11 mouse cellular contexts compared by ENCODE assay signal in the genomic region with DNA sequence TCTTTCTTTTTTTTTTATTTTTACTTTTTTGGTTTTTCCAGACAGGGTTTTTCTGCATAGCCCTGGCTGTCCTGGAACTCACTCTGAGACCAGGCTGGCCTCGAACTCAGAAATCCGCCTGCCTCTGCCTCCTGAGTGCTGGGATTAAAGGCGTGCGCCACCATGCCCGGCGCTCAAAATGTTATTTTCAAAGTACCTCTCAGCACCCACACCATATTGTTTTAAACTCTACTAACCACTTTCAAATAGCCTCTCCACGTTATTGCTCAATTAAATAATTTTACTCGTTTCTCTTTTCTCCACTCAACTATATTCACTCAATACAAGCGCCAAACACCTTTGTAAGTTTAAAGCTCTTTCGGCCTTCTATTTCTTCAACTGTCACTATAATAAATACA. TPM values are rescaled to one million over a fixed set of nuclear protein-coding genes. Genes with fewer than 3 reads are reported as not detected.
DNase-seq lines count a peak whose midpoint lies in the region; ATAC-seq and TF ChIP-seq lines count a peak whose summit lies in the region.
"Not testable (repeated sequence)": the region's sequence is repeated elsewhere in the genome, so short reads cannot be mapped to it uniquely, and the experiment has no call there.
"Had no signal": no experiment of that assay in that cellular context is flagged by ENCODE, and none has a peak within 500 bp of the region (broad histone marks: within the 10 kb centered on the region; RNA-seq: fewer than 3 reads in every experiment).

No protein-coding gene starts in this region.

- TF ChIP-seq POLR2A in CH12.LX (IDR thresholded peaks at IDR 0.05; ENCODE audit: low read depth, low read length), result not testable (repeated sequence)

- peak overlapping the region; percentile 87 to 95 (median 95) for H3K4me3 ChIP-seq in CH12.LX (replicated peaks in 1 of 3; ENCODE audit: low read depth in 2 of 3, low read length in 2 of 3, poor library complexity in 1 of 3)
- peak overlapping the region; percentile 98 for H3K4me3 ChIP-seq in embryonic facial prominence, embryonic 11.5 days (ENCODE audit: low read depth, low read length)
- H3K4me3 ChIP-seq in forebrain, postnatal 0 days (ENCODE audit: low read depth, low read length), result peak overlapping the region; percentile 92
- H3K4me3 ChIP-seq in hindbrain, embryonic 12.5 days, result peak overlapping the region; percentile 95
- H3K4me3 ChIP-seq in kidney, postnatal 0 days (replicated peaks; ENCODE audit: low read depth, low read length), result peak overlapping the region; percentile 96
- peak overlapping the region; percentile 97 for H3K4me3 ChIP-seq in liver, embryonic 15.5 days (replicated peaks)
- H3K4me3 ChIP-seq in midbrain, embryonic 14.5 days (replicated peaks; ENCODE audit: low read depth, low read length), result peak overlapping the region; percentile 88
- H3K4me3 ChIP-seq in stomach, embryonic 15.5 days (replicated peaks), result peak overlapping the region; percentile 74

- H3K4me2 ChIP-seq in CH12.LX (ENCODE audit: insufficient read depth, low read depth, poor library complexity, severe bottlenecking), result peak overlapping the region; percentile 86
- peak overlapping the region; percentile 72 for H3K4me2 ChIP-seq in embryonic facial prominence, embryonic 11.5 days (ENCODE audit: low read depth, low read length)
- H3K4me2 ChIP-seq in forebrain, postnatal 0 days (ENCODE audit: low read depth), result peak overlapping the region; percentile 67
- peak overlapping the region; percentile 58 for H3K4me2 ChIP-seq in hindbrain, embryonic 12.5 days (replicated peaks)
- peak overlapping the region; percentile 77 for H3K4me2 ChIP-seq in kidney, postnatal 0 days (ENCODE audit: low read length)
- peak overlapping the region; percentile 88 for H3K4me2 ChIP-seq in liver, embryonic 15.5 days
- peak overlapping the region; percentile 73 for H3K4me2 ChIP-seq in midbrain, embryonic 14.5 days (ENCODE audit: low read length)
- H3K4me2 ChIP-seq in stomach, embryonic 15.5 days, result peak overlapping the region; percentile 60

- TF ChIP-seq CTCF in CH12.LX (conservative IDR thresholded peaks at IDR 0.05 in 1 of 2, IDR thresholded peaks at IDR 0.05 in 1 of 2; ENCODE audit: low read depth in 2 of 2, low read length in 2 of 2); forebrain, postnatal 0 days (IDR thresholded peaks at IDR 0.05; ENCODE audit: low read depth); kidney, postnatal 0 days (IDR thresholded peaks at IDR 0.05; ENCODE audit: low read depth): not testable (repeated sequence)

- H3K27ac ChIP-seq in CH12.LX (ENCODE audit: insufficient read depth, low read depth), result peak overlapping the region; percentile 96; the same call in 1 of the 2 replicates
- H3K27ac ChIP-seq in embryonic facial prominence, embryonic 11.5 days (replicated peaks; ENCODE audit: low read depth, low read length), result 0 out of 2 replicates have a peak overlapping the region, but pooled peaks have one; percentile 99
- H3K27ac ChIP-seq in forebrain, postnatal 0 days (ENCODE audit: low read depth, low read length), result peak overlapping the region; percentile 98
- peak overlapping the region; percentile 100 for H3K27ac ChIP-seq in hindbrain, embryonic 12.5 days
- H3K27ac ChIP-seq in kidney, postnatal 0 days, result peak overlapping the region; percentile 99
- H3K27ac ChIP-seq in liver, embryonic 15.5 days (replicated peaks), result peak overlapping the region; percentile 96
- peak overlapping the region; percentile 98 for H3K27ac ChIP-seq in midbrain, embryonic 14.5 days (replicated peaks; ENCODE audit: low read depth, low read length)
- peak overlapping the region; percentile 98 for H3K27ac ChIP-seq in stomach, embryonic 15.5 days

- ATAC-seq in embryonic facial prominence, embryonic 11.5 days (replicated peaks; ENCODE audit: insufficient number of reproducible peaks, low FRiP score, low TSS enrichment, low read depth); forebrain, postnatal 0 days; hindbrain, embryonic 12.5 days (ENCODE audit: low FRiP score); kidney, postnatal 0 days (replicated peaks; ENCODE audit: low FRiP score, low read depth); liver, embryonic 15.5 days (ENCODE audit: insufficient read depth); midbrain, embryonic 14.5 days (ENCODE audit: low FRiP score, low TSS enrichment); stomach, embryonic 15.5 days (ENCODE audit: insufficient read depth, low FRiP score, low read depth): not testable (repeated sequence)

- not testable (repeated sequence) for H3K36me3 ChIP-seq in CH12.LX (replicated peaks in 1 of 2; ENCODE audit: control insufficient read depth in 1 of 2, insufficient read depth in 1 of 2, low read length in 1 of 2); embryonic facial prominence, embryonic 11.5 days (replicated peaks; ENCODE audit: control insufficient read depth, insufficient read depth, low read depth, low read length); forebrain, postnatal 0 days (ENCODE audit: insufficient read depth); hindbrain, embryonic 12.5 days; kidney, postnatal 0 days (ENCODE audit: insufficient read depth, low read length); liver, embryonic 15.5 days (replicated peaks); midbrain, embryonic 14.5 days (ENCODE audit: control insufficient read depth, insufficient read depth, low read length); stomach, embryonic 15.5 days

- peaks cover 2 to 29% of the 10 kb centered on the region in 2 experiments; a peak in 3 of 4 replicates for H3K4me1 ChIP-seq in CH12.LX (ENCODE audit: control insufficient read depth in 1 of 2, insufficient read depth in 2 of 2)
- H3K4me1 ChIP-seq in embryonic facial prominence, embryonic 11.5 days (ENCODE audit: control insufficient read depth, insufficient read depth, low read length); kidney, postnatal 0 days (replicated peaks; ENCODE audit: insufficient read depth, low read length); stomach, embryonic 15.5 days: not testable (repeated sequence)
- H3K4me1 ChIP-seq in forebrain, postnatal 0 days (ENCODE audit: insufficient read depth), result peaks cover 11% of the 10 kb centered on the region; the same call in 1 of the 2 replicates
- H3K4me1 ChIP-seq in hindbrain, embryonic 12.5 days, result peaks cover 12% of the 10 kb centered on the region
- H3K4me1 ChIP-seq in liver, embryonic 15.5 days (replicated peaks), result peaks cover 33% of the 10 kb centered on the region
- peaks cover 15% of the 10 kb centered on the region for H3K4me1 ChIP-seq in midbrain, embryonic 14.5 days (ENCODE audit: control insufficient read depth, insufficient read depth, low read length)

- not testable (repeated sequence) for TF ChIP-seq RAD21 in CH12.LX (IDR thresholded peaks at IDR 0.05; ENCODE audit: low read depth, low read length)

- dilution Hi-C loops in CH12.LX (cut with MboI; ENCODE audit: extremely low pct_ligation_motif_present, extremely low pct_unique_long_range_greater_than_20kb, low sequenced_read_pairs), result not testable (repeated sequence)

- not testable (repeated sequence) for TF ChIP-seq EP300 in CH12.LX (IDR thresholded peaks at IDR 0.05; ENCODE audit: low read length)

- peak overlapping the region; percentile 69 for H3K9ac ChIP-seq in CH12.LX (ENCODE audit: insufficient read depth, low read depth)
- H3K9ac ChIP-seq in embryonic facial prominence, embryonic 11.5 days (replicated peaks; ENCODE audit: low read length), result peak overlapping the region; percentile 98
- peak overlapping the region; percentile 94 for H3K9ac ChIP-seq in forebrain, postnatal 0 days
- H3K9ac ChIP-seq in hindbrain, embryonic 12.5 days, result peak overlapping the region; percentile 97; the same call in 1 of the 2 replicates
- peak overlapping the region; percentile 94 for H3K9ac ChIP-seq in kidney, postnatal 0 days (ENCODE audit: low read depth, low read length)
- peak overlapping the region; percentile 98 for H3K9ac ChIP-seq in liver, embryonic 15.5 days
- H3K9ac ChIP-seq in midbrain, embryonic 14.5 days (replicated peaks; ENCODE audit: low read length), result peak overlapping the region; percentile 94
- H3K9ac ChIP-seq in stomach, embryonic 15.5 days, result peak overlapping the region; percentile 81; the same call in 1 of the 2 replicates

- in situ Hi-C loops in CH12.LX (cut with MboI; ENCODE audit: low pct_ligation_motif_present, low pct_unique_long_range_greater_than_20kb, low sequenced_read_pairs), result not testable (repeated sequence)

- not testable (repeated sequence) for H3K27me3 ChIP-seq in CH12.LX (replicated peaks); embryonic facial prominence, embryonic 11.5 days (ENCODE audit: control insufficient read depth, insufficient read depth, low read length); forebrain, postnatal 0 days (ENCODE audit: insufficient read depth, low read length); hindbrain, embryonic 12.5 days; kidney, postnatal 0 days (ENCODE audit: insufficient read depth, low read length); liver, embryonic 15.5 days; midbrain, embryonic 14.5 days (ENCODE audit: control insufficient read depth, insufficient read depth, low read length); stomach, embryonic 15.5 days (replicated peaks)

- DNase-seq in CH12.LX (ENCODE audit: extremely low read depth); embryonic facial prominence, embryonic 11.5 days (ENCODE audit: low spot score); forebrain, postnatal 0 days; kidney, postnatal 0 days (ENCODE audit: low spot score); midbrain, embryonic 14.5 days: not testable (repeated sequence)

- 84% methylated on average over 10 of the region's 10 CpGs for WGBS in embryonic facial prominence, embryonic 11.5 days
- 81% methylated on average over 10 of the region's 10 CpGs for WGBS in forebrain, postnatal 0 days
- 84% methylated on average over 10 of the region's 10 CpGs for WGBS in hindbrain, embryonic 12.5 days
- WGBS in kidney, postnatal 0 days, result 83% methylated on average over 10 of the region's 10 CpGs
- WGBS in liver, embryonic 15.5 days (ENCODE audit: insufficient replicate concordance), result 68% methylated on average over 10 of the region's 10 CpGs
- 87% methylated on average over 10 of the region's 10 CpGs for WGBS in midbrain, embryonic 14.5 days
- WGBS in stomach, embryonic 15.5 days, result 73% methylated on average over 10 of the region's 10 CpGs

- not testable (repeated sequence) for H3K9me3 ChIP-seq in CH12.LX (replicated peaks; ENCODE audit: low read length); embryonic facial prominence, embryonic 11.5 days (replicated peaks; ENCODE audit: control insufficient read depth, low read length); forebrain, postnatal 0 days (ENCODE audit: low read length); hindbrain, embryonic 12.5 days (replicated peaks); kidney, postnatal 0 days (replicated peaks; ENCODE audit: low read length); liver, embryonic 15.5 days (replicated peaks); midbrain, embryonic 14.5 days (ENCODE audit: control insufficient read depth, low read length); stomach, embryonic 15.5 days

- H3K79me2 ChIP-seq in CH12.LX (replicated peaks; ENCODE audit: control insufficient read depth, extremely low read depth, insufficient read depth, poor library complexity, severe bottlenecking), result peaks cover 31% of the 10 kb centered on the region

RNA-seq across cellular contexts. Expression of a gene that starts 0.9 kb away (rescaled TPM):
- total RNA-seq in CH12.LX (2012; rRNA removed) (9.7 and 11.4 TPM in 2 replicates), CH12.LX (2014; rRNA removed) (46.4 and 50.2 TPM in 2 replicates)
- polyA plus RNA-seq in CH12.LX (2012; ENCODE audit: insufficient read length, low read depth), result 19.3 and 19.7 TPM in 2 replicates
- 77.6 and 82.5 TPM in 2 replicates for polyA plus RNA-seq in embryonic facial prominence, embryonic 11.5 days (2014; fragmentation: Nextera tagmentation; extraction: Ambion mirVana)
- total RNA-seq in forebrain, postnatal 0 days (2014; rRNA removed), result 139 and 158 TPM in 2 replicates
- polyA plus RNA-seq in forebrain, postnatal 0 days (2015; fragmentation: Nextera tagmentation; extraction: Ambion mirVana), result 255 and 269 TPM in 2 replicates
- polyA plus RNA-seq in hindbrain, embryonic 12.5 days (2016; fragmentation: Nextera tagmentation; extraction: Ambion mirVana), result 154 and 157 TPM in 2 replicates
- 192 and 199 TPM in 2 replicates for polyA plus RNA-seq in kidney, postnatal 0 days (2015; fragmentation: Nextera tagmentation; extraction: Ambion mirVana)
- polyA plus RNA-seq in liver, embryonic 15.5 days (2015; fragmentation: Nextera tagmentation; extraction: Ambion mirVana), result 45.0 and 45.8 TPM in 2 replicates
- 196 and 212 TPM in 2 replicates for polyA plus RNA-seq in midbrain, embryonic 14.5 days (2014; fragmentation: Nextera tagmentation; extraction: Ambion mirVana)
- 161 and 177 TPM in 2 replicates for polyA plus RNA-seq in stomach, embryonic 15.5 days (2015; fragmentation: Nextera tagmentation; extraction: Ambion mirVana)

RNA-seq across cellular contexts. Expression of a gene that starts 1.0 kb away (rescaled TPM):
- total RNA-seq in CH12.LX (2012; rRNA removed), result 56.7 and 58.8 TPM in 2 replicates
- 51.4 and 54.9 TPM in 2 replicates for total RNA-seq in CH12.LX (2014; rRNA removed)
- polyA plus RNA-seq in CH12.LX (2012; ENCODE audit: insufficient read length, low read depth), result 293 and 310 TPM in 2 replicates
- polyA plus RNA-seq in embryonic facial prominence, embryonic 11.5 days (2014; fragmentation: Nextera tagmentation; extraction: Ambion mirVana), result 164 and 170 TPM in 2 replicates
- 44.8 and 55.8 TPM in 2 replicates for total RNA-seq in forebrain, postnatal 0 days (2014; rRNA removed)
- polyA plus RNA-seq in forebrain, postnatal 0 days (2015; fragmentation: Nextera tagmentation; extraction: Ambion mirVana), result 172 and 207 TPM in 2 replicates
- 192 and 193 TPM in 2 replicates for polyA plus RNA-seq in hindbrain, embryonic 12.5 days (2016; fragmentation: Nextera tagmentation; extraction: Ambion mirVana)
- polyA plus RNA-seq in kidney, postnatal 0 days (2015; fragmentation: Nextera tagmentation; extraction: Ambion mirVana), result 146 and 152 TPM in 2 replicates
- polyA plus RNA-seq in liver, embryonic 15.5 days (2015; fragmentation: Nextera tagmentation; extraction: Ambion mirVana), result 73.5 and 81.5 TPM in 2 replicates
- 155 and 182 TPM in 2 replicates for polyA plus RNA-seq in midbrain, embryonic 14.5 days (2014; fragmentation: Nextera tagmentation; extraction: Ambion mirVana)
- 174 and 176 TPM in 2 replicates for polyA plus RNA-seq in stomach, embryonic 15.5 days (2015; fragmentation: Nextera tagmentation; extraction: Ambion mirVana)

RNA-seq across cellular contexts. Expression of a gene that starts 43.4 kb away (rescaled TPM):
- not detected in 2 replicates for total RNA-seq in CH12.LX (2012; rRNA removed)
- total RNA-seq in CH12.LX (2014; rRNA removed), result not detected in 2 replicates
- polyA plus RNA-seq in CH12.LX (2012; ENCODE audit: insufficient read length, low read depth), result 1.5 and 2.1 TPM in 2 replicates
- not detected in 2 replicates for polyA plus RNA-seq in embryonic facial prominence, embryonic 11.5 days (2014; fragmentation: Nextera tagmentation; extraction: Ambion mirVana)
- total RNA-seq in forebrain, postnatal 0 days (2014; rRNA removed), result not detected in 2 replicates
- polyA plus RNA-seq in forebrain, postnatal 0 days (2015; fragmentation: Nextera tagmentation; extraction: Ambion mirVana), result 1.3 TPM in 1 of 2 replicates, not detected in the other
- polyA plus RNA-seq in hindbrain, embryonic 12.5 days (2016; fragmentation: Nextera tagmentation; extraction: Ambion mirVana), result not detected in 2 replicates
- 0.96 TPM in 1 of 2 replicates, not detected in the other for polyA plus RNA-seq in kidney, postnatal 0 days (2015; fragmentation: Nextera tagmentation; extraction: Ambion mirVana)
- polyA plus RNA-seq in liver, embryonic 15.5 days (2015; fragmentation: Nextera tagmentation; extraction: Ambion mirVana), result not detected in 2 replicates
- polyA plus RNA-seq in midbrain, embryonic 14.5 days (2014; fragmentation: Nextera tagmentation; extraction: Ambion mirVana), result 3.0 TPM in 1 of 2 replicates, not detected in the other
- polyA plus RNA-seq in stomach, embryonic 15.5 days (2015; fragmentation: Nextera tagmentation; extraction: Ambion mirVana), result 1.8 TPM in 1 of 2 replicates, not detected in the other
- total RNA-seq: adrenal gland, postnatal 14 days; hematopoietic stem cell, adult 5-6 weeks; megakaryocyte-erythroid progenitor cell, adult 5-6 weeks had no signal
